10 mouse cellular contexts compared by ENCODE assay signal in the genomic region with DNA sequence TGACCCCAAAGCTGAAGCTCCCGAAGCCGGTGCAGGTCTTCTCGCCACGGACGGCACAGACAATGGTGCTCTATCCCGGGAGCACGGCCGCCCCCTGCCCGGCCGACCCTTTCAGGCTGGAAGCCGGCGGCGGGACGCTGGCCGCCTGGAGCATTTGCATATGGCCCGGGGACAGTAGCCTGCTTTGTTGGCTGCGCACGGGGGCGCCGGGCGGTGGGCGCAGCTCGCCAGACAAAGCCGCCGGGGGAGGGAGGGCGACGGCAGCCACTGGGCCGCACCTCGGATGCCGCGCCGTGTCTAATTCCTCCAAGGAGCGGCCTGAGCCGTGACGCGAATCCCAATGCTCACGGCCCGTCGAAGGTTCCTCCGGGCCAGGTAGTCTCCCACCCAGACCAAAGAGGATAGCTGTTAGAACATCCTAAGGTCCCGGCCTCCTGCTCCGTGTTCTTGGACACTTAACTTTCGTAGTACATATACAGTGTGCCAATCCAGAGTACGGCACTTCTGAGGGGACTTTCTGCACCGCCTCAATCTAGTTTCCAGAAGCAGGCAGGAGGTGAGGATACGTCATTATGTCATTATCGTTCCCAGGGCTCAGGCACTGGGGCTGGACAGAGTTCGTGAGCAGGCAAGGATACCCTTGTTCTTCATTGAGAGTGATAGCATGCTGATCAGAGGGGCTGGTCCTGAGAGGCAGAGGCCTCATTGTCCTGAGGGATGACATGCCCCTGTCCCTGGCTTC. TPM values are rescaled to one million over a fixed set of nuclear protein-coding genes. Genes with fewer than 3 reads are reported as not detected.
DNase-seq lines count a peak whose midpoint lies in the region; ATAC-seq and TF ChIP-seq lines count a peak whose summit lies in the region.
"Had no signal": no experiment of that assay in that cellular context is flagged by ENCODE, and none has a peak within 500 bp of the region (broad histone marks: within the 10 kb centered on the region; RNA-seq: fewer than 3 reads in every experiment).

No protein-coding gene starts in this region.

- no peaks in the 10 kb centered on the region for H3K9me3 ChIP-seq in heart, embryonic 12.5 days (replicated peaks)
- H3K9me3 ChIP-seq in forebrain, embryonic 13.5 days (replicated peaks): no peaks in the 10 kb centered on the region
- no peaks in the 10 kb centered on the region for H3K9me3 ChIP-seq in midbrain, embryonic 11.5 days (ENCODE audit: control insufficient read depth, low read length)

- no peaks in the 10 kb centered on the region for H3K36me3 ChIP-seq in heart, embryonic 12.5 days
- H3K36me3 ChIP-seq in forebrain, embryonic 13.5 days (ENCODE audit: poor library complexity, severe bottlenecking): no peaks in the 10 kb centered on the region
- no peaks in the 10 kb centered on the region for H3K36me3 ChIP-seq in midbrain, embryonic 11.5 days (ENCODE audit: control insufficient read depth, insufficient read depth, low read length)
- no peaks in the 10 kb centered on the region for H3K36me3 ChIP-seq in thymus, adult 2 months (ENCODE audit: control insufficient read depth, insufficient read depth, low read length)

- no peak overlapping the region for H3K9ac ChIP-seq in heart, embryonic 12.5 days
- H3K9ac ChIP-seq in forebrain, embryonic 13.5 days: peak overlapping the region; percentile 66
- peak overlapping the region; percentile 46 for H3K9ac ChIP-seq in midbrain, embryonic 11.5 days (ENCODE audit: low read length)

- TF ChIP-seq CTCF in thymus, adult 2 months (IDR thresholded peaks at IDR 0.05; ENCODE audit: borderline replicate concordance, control insufficient read depth, extremely low read depth, insufficient read depth, low read length, poor library complexity): no peak

- no peak for DNase-seq in heart, adult 9 months (ENCODE audit: low spot score in 2 of 2)
- peak; percentile 30 for DNase-seq in MN1 (ENCODE audit: low spot score)
- DNase-seq in midbrain, embryonic 11.5 days (ENCODE audit: low spot score, missing footprints): peak; percentile 95
- no peak for DNase-seq in thymus, adult 2 months
- DNase-seq in gastrocnemius, postnatal 14 days: no peak
- DNase-seq in lung, postnatal 25 days (ENCODE audit: low spot score): no peak

- peaks cover 5% of the 10 kb centered on the region for H3K4me1 ChIP-seq in heart, embryonic 12.5 days (replicated peaks)
- peaks cover 78% of the 10 kb centered on the region for H3K4me1 ChIP-seq in forebrain, embryonic 13.5 days
- peaks cover 40% of the 10 kb centered on the region for H3K4me1 ChIP-seq in midbrain, embryonic 11.5 days (ENCODE audit: control insufficient read depth, insufficient read depth, low read length)
- no peaks in the 10 kb centered on the region for H3K4me1 ChIP-seq in thymus, adult 2 months (replicated peaks; ENCODE audit: control insufficient read depth, insufficient read depth, low read length)

- H3K27ac ChIP-seq in heart, embryonic 12.5 days (ENCODE audit: poor library complexity, severe bottlenecking): no peak overlapping the region
- H3K27ac ChIP-seq in forebrain, embryonic 13.5 days: peak overlapping the region; percentile 100
- H3K27ac ChIP-seq in midbrain, embryonic 11.5 days (ENCODE audit: low read depth, low read length): peak overlapping the region; percentile 65
- no peak overlapping the region for H3K27ac ChIP-seq in thymus, adult 2 months (ENCODE audit: control insufficient read depth, insufficient read depth, low read length)

- peak overlapping the region; percentile 50 for H3K4me2 ChIP-seq in heart, embryonic 12.5 days
- peak overlapping the region; percentile 57 for H3K4me2 ChIP-seq in forebrain, embryonic 13.5 days
- peak overlapping the region; percentile 37 for H3K4me2 ChIP-seq in midbrain, embryonic 11.5 days

- TF ChIP-seq POLR2A in thymus, adult 2 months (IDR thresholded peaks at IDR 0.05; ENCODE audit: control insufficient read depth, extremely low read depth, insufficient read depth, low read length, poor library complexity): no peak

- H3K4me3 ChIP-seq in heart, embryonic 12.5 days: peak overlapping the region; percentile 23
- H3K4me3 ChIP-seq in forebrain, embryonic 13.5 days: peak overlapping the region; percentile 26
- peak overlapping the region; percentile 11; the same call in 1 of the 2 replicates for H3K4me3 ChIP-seq in midbrain, embryonic 11.5 days (ENCODE audit: low read depth, low read length)
- no peak overlapping the region for H3K4me3 ChIP-seq in thymus, adult 2 months (ENCODE audit: control insufficient read depth, insufficient read depth, low read length)

- peaks cover 99% of the 10 kb centered on the region for H3K27me3 ChIP-seq in heart, embryonic 12.5 days (replicated peaks)
- peaks cover 15% of the 10 kb centered on the region; the same call in 1 of the 2 replicates for H3K27me3 ChIP-seq in forebrain, embryonic 13.5 days
- H3K27me3 ChIP-seq in midbrain, embryonic 11.5 days (ENCODE audit: control insufficient read depth, insufficient read depth, low read length): peaks cover 95% of the 10 kb centered on the region
- peaks cover 8% of the 10 kb centered on the region; the same call in 1 of the 2 replicates for H3K27me3 ChIP-seq in thymus, adult 2 months (ENCODE audit: control insufficient read depth, insufficient read depth, low read length)

- intact Hi-C loops in gastrocnemius, postnatal 14 days (cut with DNase I; ENCODE audit: low total_unique reads): loop anchor here (2.0 to 10.0 kb wide), 2 partner anchors 44 to 226 kb away; no protein-coding TSS in a partner anchor

- ATAC-seq in heart, embryonic 12.5 days (ENCODE audit: insufficient number of reproducible peaks, low FRiP score): no peak
- ATAC-seq in forebrain, embryonic 13.5 days: peak; percentile 24
- peak; percentile 72 for ATAC-seq in midbrain, embryonic 11.5 days (ENCODE audit: low FRiP score)

- 3% methylated on average over 48 of the region's 48 CpGs for WGBS in heart, embryonic 12.5 days
- WGBS in forebrain, embryonic 13.5 days: under 1% methylated on average over 40 of the region's 48 CpGs
- 1% methylated on average over 45 of the region's 48 CpGs for WGBS in midbrain, embryonic 11.5 days
- WGBS in thymus, adult 2 months: 9% methylated on average over 48 of the region's 48 CpGs

RNA-seq across cellular contexts. Expression of gene Rhbg, which starts 13.3 kb away (rescaled TPM):
- polyA plus RNA-seq in heart, embryonic 12.5 days (2016; fragmentation: Nextera tagmentation; extraction: Ambion mirVana): 0.19 TPM in 1 of 2 replicates, not detected in the other
- 0.18 and 0.26 TPM in 2 replicates for polyA plus RNA-seq in forebrain, embryonic 13.5 days (2015; fragmentation: Nextera tagmentation; extraction: Ambion mirVana)
- 0.15 TPM in 1 of 2 replicates, not detected in the other for polyA plus RNA-seq in midbrain, embryonic 11.5 days (2014; fragmentation: Nextera tagmentation; extraction: Ambion mirVana)
- 2.5 and 2.7 TPM in 2 replicates for polyA plus RNA-seq in thymus, adult 2 months (2012; rRNA removed)
- total RNA-seq in gastrocnemius, postnatal 14 days (2021): not detected
- total RNA-seq: layer of hippocampus, postnatal 25 days had no signal

RNA-seq across cellular contexts. Expression of gene Gm38392, which starts 45.8 kb away (rescaled TPM):
- not detected in 2 replicates for polyA plus RNA-seq in heart, embryonic 12.5 days (2016; fragmentation: Nextera tagmentation; extraction: Ambion mirVana)
- polyA plus RNA-seq in forebrain, embryonic 13.5 days (2015; fragmentation: Nextera tagmentation; extraction: Ambion mirVana): 0.31 TPM in 1 of 2 replicates, not detected in the other
- polyA plus RNA-seq in midbrain, embryonic 11.5 days (2014; fragmentation: Nextera tagmentation; extraction: Ambion mirVana): 0.11 TPM in 1 of 2 replicates, not detected in the other
- 0.11 TPM in 1 of 2 replicates, not detected in the other for polyA plus RNA-seq in thymus, adult 2 months (2012; rRNA removed)
- under 1 TPM; 0.35 to 0.44 TPM for total RNA-seq in gastrocnemius, postnatal 14 days (2021)
- total RNA-seq: layer of hippocampus, postnatal 25 days had no signal
- polyA plus RNA-seq: small intestine, adult 2 months had no signal

RNA-seq across cellular contexts. Expression of gene Tsacc, which starts 55.6 kb away (rescaled TPM):
- polyA plus RNA-seq in heart, embryonic 12.5 days (2016; fragmentation: Nextera tagmentation; extraction: Ambion mirVana): 12.7 and 15.0 TPM in 2 replicates
- 11.9 and 12.3 TPM in 2 replicates for polyA plus RNA-seq in forebrain, embryonic 13.5 days (2015; fragmentation: Nextera tagmentation; extraction: Ambion mirVana)
- polyA plus RNA-seq in midbrain, embryonic 11.5 days (2014; fragmentation: Nextera tagmentation; extraction: Ambion mirVana): 7.5 and 7.9 TPM in 2 replicates
- polyA plus RNA-seq in thymus, adult 2 months (2012; rRNA removed): 2.8 and 3.3 TPM in 2 replicates
- 1 to 10 TPM; 5.8 to 8.5 TPM for total RNA-seq in gastrocnemius, postnatal 14 days (2021)

RNA-seq across cellular contexts. Expression of gene Cct3, which starts 55.7 kb away (rescaled TPM):
- polyA plus RNA-seq in heart, embryonic 12.5 days (2016; fragmentation: Nextera tagmentation; extraction: Ambion mirVana): 426 and 439 TPM in 2 replicates
- 612 and 636 TPM in 2 replicates for polyA plus RNA-seq in forebrain, embryonic 13.5 days (2015; fragmentation: Nextera tagmentation; extraction: Ambion mirVana)
- 746 and 783 TPM in 2 replicates for polyA plus RNA-seq in midbrain, embryonic 11.5 days (2014; fragmentation: Nextera tagmentation; extraction: Ambion mirVana)
- polyA plus RNA-seq in thymus, adult 2 months (2012; rRNA removed): 166 and 205 TPM in 2 replicates
- total RNA-seq in gastrocnemius, postnatal 14 days (2021): 100 to 1,000 TPM; 132 to 151 TPM

Comparison
In these comparisons a context has a peak if more than half of its experiments do, and no peak if none do; other contexts are left out.
1. H3K27ac ChIP-seq: peak in forebrain, embryonic 13.5 days (single experiment) and midbrain, embryonic 11.5 days (single experiment); none in heart, embryonic 12.5 days (single experiment) and thymus, adult 2 months (single experiment).
2. DNase-seq: peak in MN1 (single experiment) and midbrain, embryonic 11.5 days (single experiment); none in heart, adult 9 months (0 of 2), thymus, adult 2 months (single experiment), gastrocnemius, postnatal 14 days (single experiment) and lung, postnatal 25 days (single experiment).
3. Peak in every context shown above with its lines, with median percentiles within 50 percentile points of each other: H3K4me2 ChIP-seq.